Mouse (Mus musculus) hindbrain, embryonic 11.5 days (tissue): ENCODE measurements at regions not wholly inside any gene's neighbourhood (a gene's known extent, or its start where the extent isn't known, plus 50 kb on each side); places are given as distances from the start of the nearest gene placed in this dataset.

Experiments used
- ATAC-seq: fragments of 200-750 bp; cut with Nextera tagmentation; 2 replicates; pipeline ENCODE4 v1.8.0; 2017; ENCODE audit warnings: mild to moderate bottlenecking, moderate TSS enrichment, moderate library complexity; ENCODE audit not compliant: low FRiP score
- DNase-seq: peaks from one replicate; pipeline ENCODE4 v3.0.0-alpha.2; 2015; ENCODE audit warnings: low spot score
- H3K27ac ChIP-seq: fragments of 300-500 bp; sonication (generic); 2 replicates; pipeline ENCODE4 v1.5.1; 2014; ENCODE audit warnings: mild to moderate bottlenecking, low read depth, low read length
- H3K27me3 ChIP-seq: fragments of 300-500 bp; sonication (generic); 2 replicates; pipeline ENCODE4 v1.6.1; 2014; ENCODE audit warnings: mild to moderate bottlenecking, low read length, moderate library complexity, mixed read lengths; ENCODE audit not compliant: control insufficient read depth, insufficient read depth
- H3K36me3 ChIP-seq: fragments of 300-500 bp; sonication (generic); 2 replicates; pipeline ENCODE4 v1.6.1; 2014; ENCODE audit warnings: mild to moderate bottlenecking, low read length, moderate library complexity, mixed read lengths; ENCODE audit not compliant: control insufficient read depth, insufficient read depth
- H3K4me1 ChIP-seq: fragments of 300-500 bp; sonication (generic); replicated peaks from 2 replicates; pipeline ENCODE4 v1.6.1; 2014; ENCODE audit warnings: low read length, mixed read lengths; ENCODE audit not compliant: control insufficient read depth, insufficient read depth
- H3K4me2 ChIP-seq: fragments of 300-500 bp; sonication (generic); replicated peaks from 2 replicates; pipeline ENCODE4 v1.6.1; 2014; ENCODE audit warnings: mild to moderate bottlenecking, low read depth, low read length
- H3K4me3 ChIP-seq: fragments of 300-500 bp; sonication (generic); 2 replicates; pipeline ENCODE4 v1.5.1; 2014; ENCODE audit warnings: low read depth, low read length
- H3K9ac ChIP-seq: fragments of 300-500 bp; sonication (generic); 2 replicates; pipeline ENCODE4 v1.6.1; 2014; ENCODE audit warnings: low read depth, low read length
- H3K9me3 ChIP-seq: fragments of 300-500 bp; sonication (generic); 2 replicates; pipeline ENCODE4 v1.6.1; 2016; ENCODE audit warnings: low read length; ENCODE audit not compliant: control insufficient read depth
- WGBS: fragments of 180-500 bp; shearing (Covaris S2); extraction: QIAGEN DNeasy Blood & Tissue Kit; methylation state at CpG from one replicate; pipeline ENCODE4 v1.1.7; 2014; 5-methylcytosine and 5-hydroxymethylcytosine counted together

DNA sequence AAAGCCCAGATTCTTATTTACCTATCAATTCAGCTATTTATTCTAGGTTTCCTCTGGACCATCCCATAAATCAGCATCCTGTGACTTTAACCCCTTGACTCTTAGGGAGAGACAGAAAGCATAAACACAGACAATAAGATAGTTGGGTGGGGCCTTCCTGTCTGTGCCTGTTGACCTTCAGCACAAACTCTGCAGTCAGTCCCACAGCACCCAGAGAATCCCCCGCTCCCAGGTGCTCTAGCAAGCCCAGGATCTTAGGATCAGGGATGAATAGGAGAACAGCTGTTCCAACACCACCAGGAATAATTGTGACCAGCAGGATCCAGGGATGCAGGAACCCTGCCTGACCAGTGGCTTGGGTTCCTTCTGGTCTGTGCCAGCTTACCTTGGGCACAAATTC lies 107.8 kb downstream of the Basp1 start:
- Histone ChIP-seq H3K27ac (no peak overlapping the region), H3K36me3 (no peaks in the 10 kb centered on the region), H3K4me3 (no peak overlapping the region), H3K4me2 (no peak overlapping the region), H3K9me3 (no peaks in the 10 kb centered on the region), H3K4me1 (no peaks in the 10 kb centered on the region), H3K9ac (no peak overlapping the region), H3K27me3 (no peaks in the 10 kb centered on the region)
- DNase-seq (no peak), ATAC-seq (no peak)
- WGBS, result 92% methylated on average over 1 of the region's 1 CpGs

DNA sequence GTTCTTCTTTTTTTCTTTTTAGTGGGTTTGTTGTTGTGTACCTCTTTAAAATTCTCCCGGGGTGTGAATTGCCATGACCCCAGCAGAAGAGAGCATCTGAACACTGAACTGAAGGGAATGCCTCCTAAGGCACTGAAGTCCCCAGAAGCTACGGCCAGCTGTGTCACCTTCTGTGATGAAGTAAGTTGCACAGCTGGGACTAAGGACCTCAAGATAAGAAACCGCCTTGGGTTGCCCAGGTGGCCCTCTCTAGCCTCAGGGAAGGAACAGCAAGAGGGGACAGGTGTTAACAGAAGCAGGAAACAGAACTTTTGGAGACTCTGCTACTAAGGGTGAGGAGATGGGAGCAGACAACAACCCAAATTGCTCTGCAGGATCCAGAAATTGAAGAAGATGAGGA lies 110.2 kb downstream of the Basp1 start:
- no peaks in the 10 kb centered on the region for H3K27me3 ChIP-seq
- no peaks in the 10 kb centered on the region for H3K9me3 ChIP-seq
- no peaks in the 10 kb centered on the region for H3K4me1 ChIP-seq
- no peak overlapping the region for H3K4me2 ChIP-seq
- no peak overlapping the region for H3K9ac ChIP-seq
- H3K4me3 ChIP-seq, result no peak overlapping the region
- DNase-seq (no peak), ATAC-seq (no peak)
- 80% methylated on average over 3 of the region's 3 CpGs for WGBS
- H3K27ac ChIP-seq, result no peak overlapping the region
- H3K36me3 ChIP-seq, result no peaks in the 10 kb centered on the region

DNA sequence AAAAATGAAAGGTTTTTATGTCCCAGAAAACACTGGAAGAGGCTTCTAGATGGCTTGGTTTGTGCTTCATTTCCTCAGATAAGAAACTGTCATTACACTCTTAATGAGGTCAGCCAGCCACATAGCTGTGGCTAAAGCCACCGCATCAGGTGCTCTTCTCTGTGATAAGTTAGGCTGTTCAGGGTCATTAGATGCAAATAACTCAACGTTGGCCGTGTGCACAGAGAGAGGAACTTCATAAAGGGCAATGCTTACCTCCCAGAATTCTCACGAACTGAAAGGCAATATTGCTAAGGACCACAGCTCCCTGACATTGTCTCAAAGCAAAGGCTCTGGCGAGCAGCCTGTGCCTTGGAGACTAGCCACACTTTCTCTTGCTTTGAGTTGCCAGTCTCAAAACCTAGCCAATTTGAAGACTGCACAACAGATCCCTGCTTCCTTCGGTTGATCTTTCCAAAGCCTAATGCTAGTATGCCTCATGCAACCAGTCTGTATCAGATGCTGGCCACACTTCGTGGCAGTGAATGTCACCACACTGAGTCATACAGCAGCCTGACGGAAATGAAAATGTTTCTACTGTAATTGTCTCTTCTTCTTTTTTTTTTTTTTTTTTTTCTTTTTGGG lies 110.8 kb downstream of the Basp1 start:
- Histone ChIP-seq H3K9me3 (no peaks in the 10 kb centered on the region), H3K36me3 (no peaks in the 10 kb centered on the region), H3K9ac (no peak overlapping the region), H3K4me2 (no peak overlapping the region), H3K27ac (no peak overlapping the region), H3K4me1 (no peaks in the 10 kb centered on the region), H3K4me3 (no peak overlapping the region), H3K27me3 (no peaks in the 10 kb centered on the region)
- DNase-seq (no peak), ATAC-seq (no peak)
- WGBS, result 78% methylated on average over 8 of the region's 8 CpGs

DNA sequence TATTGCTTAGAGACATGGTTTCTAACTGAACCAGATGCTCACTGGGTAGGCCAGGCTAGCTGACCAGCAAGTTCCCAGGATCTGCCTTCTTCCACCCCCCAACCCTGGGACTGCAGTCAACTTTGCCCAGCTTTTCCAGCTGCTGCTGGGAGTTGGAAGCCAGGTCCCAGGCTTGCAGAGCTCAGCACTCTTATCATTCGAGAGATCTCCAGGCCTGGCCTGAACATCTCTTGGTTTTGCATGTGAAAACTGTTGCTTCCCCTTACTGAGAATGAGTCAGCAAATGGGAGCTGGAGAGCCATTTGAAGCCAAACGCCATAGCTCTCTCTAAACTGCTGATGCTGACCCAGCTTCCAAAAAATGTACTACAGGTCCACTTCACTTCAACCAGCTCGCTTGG lies 111.8 kb downstream of the Basp1 start:
- 77% methylated on average over 3 of the region's 3 CpGs for WGBS
- ATAC-seq, result no peak

DNA sequence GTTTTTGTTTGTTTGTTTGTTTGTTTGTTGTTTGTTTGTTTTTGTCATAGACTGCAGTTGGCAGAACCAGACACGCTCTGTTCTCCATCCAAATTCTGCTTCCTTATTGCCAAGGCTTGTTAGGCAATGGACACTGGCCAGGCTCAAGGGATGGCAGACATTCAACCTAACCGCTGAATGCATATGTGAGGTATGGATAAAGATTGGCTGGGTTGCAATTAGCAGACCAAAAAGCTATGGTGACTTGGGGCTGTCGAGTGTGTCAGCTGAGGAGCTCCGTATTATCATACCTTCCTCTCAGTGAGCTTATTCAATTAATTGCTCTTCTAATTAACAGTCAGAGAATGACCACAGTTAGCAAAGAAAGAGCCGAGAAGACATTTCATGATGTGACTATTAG lies 116.3 kb downstream of the Basp1 start:
- 79% methylated on average over 5 of the region's 5 CpGs for WGBS
- Histone ChIP-seq H3K4me2 (no peak overlapping the region), H3K27me3 (no peaks in the 10 kb centered on the region), H3K9me3 (no peaks in the 10 kb centered on the region), H3K27ac (no peak overlapping the region), H3K9ac (no peak overlapping the region), H3K4me3 (no peak overlapping the region), H3K36me3 (no peaks in the 10 kb centered on the region), H3K4me1 (no peaks in the 10 kb centered on the region)
- DNase-seq (no peak), ATAC-seq (no peak)

More for the DNA sequence above, 111.8 kb downstream of the Basp1 start:
- Histone ChIP-seq H3K9ac (no peak overlapping the region), H3K4me2 (no peak overlapping the region), H3K4me3 (no peak overlapping the region), H3K9me3 (no peaks in the 10 kb centered on the region), H3K27me3 (no peaks in the 10 kb centered on the region), H3K4me1 (no peaks in the 10 kb centered on the region), H3K27ac (no peak overlapping the region), H3K36me3 (no peaks in the 10 kb centered on the region)
- no peak for DNase-seq

DNA sequence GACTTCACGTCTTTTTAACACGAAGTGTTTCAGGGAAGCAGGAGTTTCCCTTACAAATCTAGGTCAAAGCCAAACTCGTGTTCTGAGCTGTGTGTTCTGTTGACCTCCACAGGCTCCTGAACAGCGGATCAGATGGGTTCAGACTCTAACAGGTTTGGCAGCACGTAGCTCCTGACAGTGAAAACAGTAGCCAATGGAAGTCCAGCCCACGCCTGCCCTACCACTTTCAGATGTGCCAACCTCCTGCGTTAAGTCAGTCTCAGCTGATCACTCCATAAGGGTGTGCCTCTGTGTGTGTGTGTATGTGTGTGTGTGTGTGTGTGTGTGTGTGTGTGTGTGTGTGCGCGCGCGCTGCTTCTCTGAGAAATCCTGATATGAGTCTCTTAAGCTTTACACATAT lies 116.8 kb downstream of the Basp1 start:
- no peaks in the 10 kb centered on the region for H3K4me1 ChIP-seq
- H3K4me3 ChIP-seq, result no peak overlapping the region
- H3K27me3 ChIP-seq, result no peaks in the 10 kb centered on the region
- H3K4me2 ChIP-seq, result no peak overlapping the region
- H3K27ac ChIP-seq, result no peak overlapping the region
- H3K9me3 ChIP-seq, result no peaks in the 10 kb centered on the region
- H3K9ac ChIP-seq, result no peak overlapping the region
- no peak for DNase-seq
- ATAC-seq, result no peak
- 91% methylated on average over 11 of the region's 11 CpGs for WGBS
- no peaks in the 10 kb centered on the region for H3K36me3 ChIP-seq

DNA sequence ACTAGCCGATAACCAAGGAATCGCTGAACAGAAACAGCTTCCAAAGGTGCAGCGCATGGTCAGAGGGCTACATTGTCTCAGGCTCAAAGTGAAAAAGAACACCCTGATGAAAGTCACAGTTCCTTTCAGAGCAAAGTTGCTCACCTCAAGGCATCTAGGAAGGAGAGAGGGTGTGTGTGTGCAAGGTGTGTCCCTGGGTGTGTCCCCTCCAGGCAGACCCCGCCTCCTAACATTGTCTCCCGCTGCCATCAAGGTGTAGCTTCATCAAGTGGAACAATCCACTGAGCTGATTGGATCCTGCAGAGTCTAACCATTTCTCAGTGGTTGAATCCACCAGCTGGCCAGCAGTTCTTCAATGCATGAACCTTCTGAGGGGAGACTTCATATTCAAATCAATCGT lies 117.8 kb downstream of the Basp1 start:
- DNase-seq (no peak), ATAC-seq (no peak)
- H3K4me2 ChIP-seq, result no peak overlapping the region
- WGBS, result 98% methylated on average over 6 of the region's 6 CpGs
- no peak overlapping the region for H3K9ac ChIP-seq
- no peaks in the 10 kb centered on the region for H3K9me3 ChIP-seq
- no peak overlapping the region for H3K27ac ChIP-seq
- no peak overlapping the region for H3K4me3 ChIP-seq
- H3K27me3 ChIP-seq, result no peaks in the 10 kb centered on the region
- no peaks in the 10 kb centered on the region for H3K36me3 ChIP-seq
- H3K4me1 ChIP-seq, result no peaks in the 10 kb centered on the region

DNA sequence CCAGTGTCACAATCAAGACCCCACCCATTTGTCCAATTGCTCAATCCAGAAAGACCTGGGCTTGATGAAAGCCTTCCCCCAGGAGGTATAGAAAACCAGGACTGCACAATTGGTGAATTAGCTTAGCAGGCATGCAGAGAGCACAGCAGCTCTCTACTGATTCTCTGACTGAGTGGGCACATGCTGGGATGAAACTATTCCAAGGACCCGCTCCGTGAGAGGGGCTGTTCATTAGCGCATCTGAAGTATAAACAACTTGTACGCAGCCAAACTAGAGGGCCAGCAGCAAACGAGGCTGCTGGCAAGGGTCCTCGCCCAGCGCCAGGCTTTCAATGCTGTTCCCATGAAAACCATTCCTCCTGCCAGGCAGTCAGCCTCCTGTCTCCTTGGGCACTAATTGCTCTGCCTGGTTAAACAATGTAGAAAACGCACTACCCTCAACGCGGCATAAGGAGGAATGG lies 122.3 kb downstream of the Basp1 start:
- Histone ChIP-seq H3K36me3 (no peaks in the 10 kb centered on the region), H3K4me3 (no peak overlapping the region), H3K9ac (no peak overlapping the region), H3K27ac (no peak overlapping the region), H3K9me3 (no peaks in the 10 kb centered on the region), H3K4me1 (no peaks in the 10 kb centered on the region), H3K4me2 (no peak overlapping the region), H3K27me3 (no peaks in the 10 kb centered on the region)
- ATAC-seq (no peak), DNase-seq (no peak)
- 59% methylated on average over 10 of the region's 10 CpGs for WGBS

DNA sequence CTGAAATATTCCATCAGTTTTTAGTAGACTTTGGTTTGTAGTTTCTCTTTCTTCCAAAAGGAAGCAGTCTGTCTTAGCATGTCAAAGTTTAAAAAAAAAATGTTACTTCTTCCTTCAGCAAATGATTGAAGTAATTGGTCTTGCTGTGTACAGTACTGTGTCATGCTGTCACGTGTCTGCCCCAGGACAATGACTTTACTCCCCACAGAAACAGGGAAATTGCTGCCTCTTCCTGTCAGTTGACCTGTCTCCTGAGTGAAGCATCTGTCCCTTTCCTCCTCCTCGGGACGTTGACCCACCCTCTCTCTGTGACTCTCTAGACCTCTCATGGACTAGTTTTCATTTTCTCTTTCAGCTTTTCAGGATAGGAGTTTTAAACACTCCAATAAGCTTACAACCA lies 125.7 kb downstream of the Basp1 start:
- 65% methylated on average over 3 of the region's 3 CpGs for WGBS
- no peaks in the 10 kb centered on the region for H3K36me3 ChIP-seq
- ATAC-seq (no peak), DNase-seq (no peak)
- H3K9me3 ChIP-seq, result no peaks in the 10 kb centered on the region
- no peak overlapping the region for H3K4me2 ChIP-seq
- H3K27me3 ChIP-seq, result no peaks in the 10 kb centered on the region
- no peak overlapping the region for H3K4me3 ChIP-seq
- H3K27ac ChIP-seq, result no peak overlapping the region
- H3K9ac ChIP-seq, result no peak overlapping the region
- no peaks in the 10 kb centered on the region for H3K4me1 ChIP-seq
